Mouse (Mus musculus): ENCODE measurements around the gene Dnajb1.

DNA sequence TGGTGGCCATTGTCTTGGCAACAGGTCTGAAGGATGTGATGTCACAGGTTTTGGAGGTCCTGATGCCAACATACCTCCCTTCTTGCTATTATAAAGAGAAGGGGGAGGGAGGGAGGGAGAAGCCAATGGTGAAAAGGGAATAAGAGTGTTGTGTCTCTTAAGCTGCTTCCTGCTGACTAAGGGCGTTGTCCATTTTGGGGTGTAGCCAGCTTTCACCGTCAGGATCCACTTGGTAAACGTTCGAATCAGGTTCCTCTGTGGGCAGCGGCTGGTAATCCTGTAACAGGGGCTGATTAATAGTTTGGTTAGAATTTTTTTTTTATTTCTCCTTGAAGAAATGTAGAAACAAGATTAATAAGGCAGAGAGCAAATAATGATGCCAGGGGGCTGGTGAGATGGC is 31.7 kb downstream of the Dnajb1 start:
- TF ChIP-seq GATA1 (IDR thresholded peaks at IDR 0.05; ENCODE audit: borderline replicate concordance, low read length): no peak
- no peak for TF ChIP-seq FLI1 (IDR thresholded peaks at IDR 0.05; ENCODE audit: low read length)

Data from megakaryocyte, embryonic 14.5 days (primary cell).